Mouse (Mus musculus): ENCODE measurements around the gene Cacnb3. TPM values are rescaled to one million over a fixed set of nuclear protein-coding genes. Genes with fewer than 3 reads are reported as not detected.

Gene Cacnb3
- total RNA-seq, 1 experiment = 32.0 TPM

- H3K9me3 ChIP-seq (ENCODE audit: control insufficient read depth, insufficient read depth, low read depth, low read length) = no peaks in the 10 kb centered on the region
- DNase-seq (ENCODE audit: low read depth, low spot score) = no peak
- H3K27ac ChIP-seq (ENCODE audit: insufficient read depth, low read depth, low read length, poor library complexity, severe bottlenecking) = no peak overlapping the region
- TF ChIP-seq HCFC1 (IDR thresholded peaks at IDR 0.05; ENCODE audit: borderline replicate concordance, insufficient read depth, low read length) (no peak), MAFK (IDR thresholded peaks at IDR 0.05; ENCODE audit: insufficient read depth, low read depth, low read length) (no peak), ZNF384 (IDR thresholded peaks at IDR 0.05; ENCODE audit: low read depth, low read length) (no peak), ZC3H11A (IDR thresholded peaks at IDR 0.05; ENCODE audit: borderline replicate concordance, low read depth, low read length) (no peak), CHD2 (IDR thresholded peaks at IDR 0.05; ENCODE audit: low read depth, low read length) (no peak)
- no peak overlapping the region for H3K9ac ChIP-seq (ENCODE audit: insufficient read depth, low read depth, low read length, poor library complexity, severe bottlenecking)
- peaks cover 3% of the 10 kb centered on the region; the same call in 1 of the 2 replicates for H3K36me3 ChIP-seq (ENCODE audit: control insufficient read depth, insufficient read depth, low read length, poor library complexity, severe bottlenecking)
- peaks cover 0 to 25% of the 10 kb centered on the region in 2 experiments; a peak in 2 of 4 replicates for H3K4me1 ChIP-seq (ENCODE audit: control insufficient read depth in 2 of 2, insufficient read depth in 2 of 2, low read length in 2 of 2, poor library complexity in 1 of 2)
- in situ Hi-C loops (cut with MboI; ENCODE audit: low sequenced_read_pairs in 2 of 2, unreplicated experiment in 2 of 2) = no loop called here
- H3K4me3 ChIP-seq (ENCODE audit: insufficient read depth in 1 of 2, low read depth in 1 of 2, low read length in 2 of 2, poor library complexity in 1 of 2, severe bottlenecking in 1 of 2) = no peak overlapping the region
Measured at GRCm38 (mm10) chr15:98595049-98595448, 35.6 kb upstream of the Cacnb3 start.

DNA sequence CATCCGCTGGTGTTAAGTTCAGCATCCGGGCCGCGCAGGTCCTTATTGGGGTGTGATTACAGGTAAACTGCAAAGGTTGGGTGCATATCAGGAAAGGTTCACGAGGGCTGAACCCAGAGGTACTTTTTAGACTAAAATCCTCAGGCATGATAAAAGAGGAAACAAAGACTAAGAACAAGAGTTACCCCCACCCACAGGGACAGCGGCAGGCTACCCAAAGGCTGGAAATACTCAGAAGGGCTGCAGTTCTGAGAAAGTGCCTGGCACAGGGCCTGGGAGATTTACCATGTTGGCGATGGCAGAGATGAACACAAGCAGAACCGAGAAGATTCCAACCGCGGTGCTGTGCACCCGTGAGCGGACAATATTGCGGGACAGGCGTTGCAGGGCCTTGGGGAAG lies 34.0 kb upstream of the Cacnb3 start:
- Histone ChIP-seq H3K27ac (ENCODE audit: insufficient read depth, low read depth, low read length, poor library complexity, severe bottlenecking) (no peak overlapping the region), H3K9me3 (ENCODE audit: control insufficient read depth, insufficient read depth, low read depth, low read length) (no peaks in the 10 kb centered on the region), H3K4me3 (ENCODE audit: insufficient read depth in 1 of 2, low read depth in 1 of 2, low read length in 2 of 2, poor library complexity in 1 of 2, severe bottlenecking in 1 of 2) (no peak overlapping the region), H3K4me1 (ENCODE audit: control insufficient read depth in 2 of 2, insufficient read depth in 2 of 2, low read length in 2 of 2, poor library complexity in 1 of 2) (peaks cover 4 to 33% of the 10 kb centered on the region in 2 experiments; a peak in 2 of 4 replicates), H3K36me3 (ENCODE audit: control insufficient read depth, insufficient read depth, low read length, poor library complexity, severe bottlenecking) (peaks cover 3% of the 10 kb centered on the region; the same call in 1 of the 2 replicates), H3K9ac (ENCODE audit: insufficient read depth, low read depth, low read length, poor library complexity, severe bottlenecking) (no peak overlapping the region)
- DNase-seq (ENCODE audit: low read depth, low spot score) = no peak
- no peak for TF ChIP-seq ZC3H11A (IDR thresholded peaks at IDR 0.05; ENCODE audit: borderline replicate concordance, low read depth, low read length)
- TF ChIP-seq HCFC1 (IDR thresholded peaks at IDR 0.05; ENCODE audit: borderline replicate concordance, insufficient read depth, low read length) = no peak
- no peak for TF ChIP-seq MAFK (IDR thresholded peaks at IDR 0.05; ENCODE audit: insufficient read depth, low read depth, low read length)
- no peak for TF ChIP-seq ZNF384 (IDR thresholded peaks at IDR 0.05; ENCODE audit: low read depth, low read length)
- TF ChIP-seq CHD2 (IDR thresholded peaks at IDR 0.05; ENCODE audit: low read depth, low read length) = no peak
- in situ Hi-C loops (cut with MboI; ENCODE audit: low sequenced_read_pairs in 2 of 2, unreplicated experiment in 2 of 2) = no loop called here

GRCm38 (mm10) chr15:98600036-98600709 lies 30.5 kb upstream of the Cacnb3 start:
- no peak for DNase-seq (ENCODE audit: low read depth, low spot score)
- Histone ChIP-seq H3K4me1 (ENCODE audit: control insufficient read depth in 2 of 2, insufficient read depth in 2 of 2, low read length in 2 of 2, poor library complexity in 1 of 2) (peaks cover 4 to 44% of the 10 kb centered on the region in 2 experiments; a peak in 3 of 4 replicates), H3K27ac (ENCODE audit: insufficient read depth, low read depth, low read length, poor library complexity, severe bottlenecking) (no peak overlapping the region), H3K9ac (ENCODE audit: insufficient read depth, low read depth, low read length, poor library complexity, severe bottlenecking) (no peak overlapping the region), H3K36me3 (ENCODE audit: control insufficient read depth, insufficient read depth, low read length, poor library complexity, severe bottlenecking) (peaks cover 3% of the 10 kb centered on the region; the same call in 1 of the 2 replicates), H3K9me3 (ENCODE audit: control insufficient read depth, insufficient read depth, low read depth, low read length) (no peaks in the 10 kb centered on the region), H3K4me3 (ENCODE audit: insufficient read depth in 1 of 2, low read depth in 1 of 2, low read length in 2 of 2, poor library complexity in 1 of 2, severe bottlenecking in 1 of 2) (no peak overlapping the region)
- in situ Hi-C loops (cut with MboI; ENCODE audit: low sequenced_read_pairs in 2 of 2, unreplicated experiment in 2 of 2) = no loop called here
- TF ChIP-seq CHD2 (IDR thresholded peaks at IDR 0.05; ENCODE audit: low read depth, low read length) (no peak), ZC3H11A (IDR thresholded peaks at IDR 0.05; ENCODE audit: borderline replicate concordance, low read depth, low read length) (no peak), MAFK (IDR thresholded peaks at IDR 0.05; ENCODE audit: insufficient read depth, low read depth, low read length) (no peak), HCFC1 (IDR thresholded peaks at IDR 0.05; ENCODE audit: borderline replicate concordance, insufficient read depth, low read length) (no peak), ZNF384 (IDR thresholded peaks at IDR 0.05; ENCODE audit: low read depth, low read length) (no peak)

DNA sequence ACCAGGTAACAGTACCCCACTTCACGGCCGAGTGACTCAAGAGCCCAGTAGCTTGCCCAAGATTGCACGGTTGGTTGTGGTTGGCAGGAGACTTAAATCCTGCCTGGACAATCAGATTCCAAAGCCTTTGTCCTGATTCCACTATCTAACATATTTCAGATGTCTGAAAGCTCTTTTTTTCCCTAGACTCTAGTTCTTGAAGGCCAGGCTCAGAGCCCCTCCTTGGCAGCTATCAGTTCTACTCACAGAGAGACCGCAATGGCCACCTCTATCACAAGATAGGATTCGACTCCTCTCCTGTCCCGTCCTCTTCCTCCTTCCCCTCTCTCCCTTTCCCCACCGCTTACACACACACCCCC lies 28.8 kb upstream of the Cacnb3 start:
- TF ChIP-seq MAFK (IDR thresholded peaks at IDR 0.05; ENCODE audit: insufficient read depth, low read depth, low read length) = no peak
- no peak for TF ChIP-seq ZNF384 (IDR thresholded peaks at IDR 0.05; ENCODE audit: low read depth, low read length)
- no peak for TF ChIP-seq HCFC1 (IDR thresholded peaks at IDR 0.05; ENCODE audit: borderline replicate concordance, insufficient read depth, low read length)
- no peak for TF ChIP-seq CHD2 (IDR thresholded peaks at IDR 0.05; ENCODE audit: low read depth, low read length)
- TF ChIP-seq ZC3H11A (IDR thresholded peaks at IDR 0.05; ENCODE audit: borderline replicate concordance, low read depth, low read length) = no peak
- Histone ChIP-seq H3K9ac (ENCODE audit: insufficient read depth, low read depth, low read length, poor library complexity, severe bottlenecking) (no peak overlapping the region), H3K27ac (ENCODE audit: insufficient read depth, low read depth, low read length, poor library complexity, severe bottlenecking) (no peak overlapping the region), H3K36me3 (ENCODE audit: control insufficient read depth, insufficient read depth, low read length, poor library complexity, severe bottlenecking) (no peaks in the 10 kb centered on the region), H3K4me1 (ENCODE audit: control insufficient read depth in 2 of 2, insufficient read depth in 2 of 2, low read length in 2 of 2, poor library complexity in 1 of 2) (peaks cover 4 to 38% of the 10 kb centered on the region in 2 experiments; a peak in 3 of 4 replicates), H3K4me3 (ENCODE audit: insufficient read depth in 1 of 2, low read depth in 1 of 2, low read length in 2 of 2, poor library complexity in 1 of 2, severe bottlenecking in 1 of 2) (no peak overlapping the region), H3K9me3 (ENCODE audit: control insufficient read depth, insufficient read depth, low read depth, low read length) (no peaks in the 10 kb centered on the region)
- in situ Hi-C loops (cut with MboI; ENCODE audit: low sequenced_read_pairs in 2 of 2, unreplicated experiment in 2 of 2) = no loop called here
- DNase-seq (ENCODE audit: low read depth, low spot score) = no peak

Data from ES-E14 (cell line).